Mouse (Mus musculus): ENCODE measurements around the gene Echs1.

- TF ChIP-seq CTCF (conservative IDR thresholded peaks at IDR 0.05 in 1 of 2, IDR thresholded peaks at IDR 0.05 in 1 of 2; ENCODE audit: low read depth in 2 of 2, low read length in 2 of 2) (no peak), USF2 (conservative IDR thresholded peaks at IDR 0.05; ENCODE audit: low read depth, low read length) (no peak), MYC (IDR thresholded peaks at IDR 0.05; ENCODE audit: low read depth, low read length) (no peak), ZNF384 (IDR thresholded peaks at IDR 0.05; ENCODE audit: low read depth, low read length) (no peak), E2F4 (IDR thresholded peaks at IDR 0.05; ENCODE audit: insufficient replicate concordance, low read depth, low read length) (no peak), JUND (conservative IDR thresholded peaks at IDR 0.05; ENCODE audit: low read depth, low read length) (no peak), POLR2A (IDR thresholded peaks at IDR 0.05; ENCODE audit: low read depth, low read length) (no peak)
These were observed 37.1 kb upstream of the Echs1 start for GRCm38 (mm10) chr7:140153383-140153782.

Measured in CH12.LX (cell line).